Mouse (Mus musculus): ENCODE data around the gene Prep.
A peak's percentile ranks its signal among the peaks of the same experiment; 100 is the strongest.
"Not testable (repeated sequence)": the region's sequence is repeated elsewhere in the genome, so short reads cannot be mapped to it uniquely, and the experiment has no call there.

The Prep gene

GRCm38 (mm10) chr10:45075491-45076051 lies 8.6 kb downstream of the Prep start:
- no peak for DNase-seq (ENCODE audit: low read depth, low spot score)

- DNase-seq (ENCODE audit: low read depth, low spot score): no peak
These were observed 9.6 kb downstream of the Prep start for GRCm38 (mm10) chr10:45076585-45076984.

- no peak for DNase-seq (ENCODE audit: low read depth, low spot score)
These were observed 10.3 kb downstream of the Prep start for GRCm38 (mm10) chr10:45077353-45077752.

- DNase-seq (ENCODE audit: low read depth, low spot score): no peak
These were observed 12.8 kb downstream of the Prep start for GRCm38 (mm10) chr10:45079756-45080155.

- DNase-seq (ENCODE audit: low read depth, low spot score): no peak
These were observed 13.5 kb downstream of the Prep start for GRCm38 (mm10) chr10:45080490-45080889.

- DNase-seq (ENCODE audit: low read depth, low spot score): no peak
These were observed 15.7 kb downstream of the Prep start for GRCm38 (mm10) chr10:45082730-45083129.

- DNase-seq (ENCODE audit: low read depth, low spot score): not testable (repeated sequence)
These were observed 17.0 kb downstream of the Prep start for GRCm38 (mm10) chr10:45084002-45084401.

- no peak for DNase-seq (ENCODE audit: low read depth, low spot score)
These were observed 17.5 kb downstream of the Prep start for GRCm38 (mm10) chr10:45084471-45084870.

GRCm38 (mm10) chr10:45085315-45085714 lies 18.3 kb downstream of the Prep start:
- no peak for DNase-seq (ENCODE audit: low read depth, low spot score)

- peak; percentile 27 for DNase-seq (ENCODE audit: low read depth, low spot score)
These were observed 19.6 kb downstream of the Prep start for GRCm38 (mm10) chr10:45086637-45087036.

GRCm38 (mm10) chr10:45091462-45092079 lies 24.6 kb downstream of the Prep start:
- no peak for DNase-seq (ENCODE audit: low read depth, low spot score)

- DNase-seq (ENCODE audit: low read depth, low spot score): no peak
These were observed 25.4 kb downstream of the Prep start for GRCm38 (mm10) chr10:45092080-45093056.

- DNase-seq (ENCODE audit: low read depth, low spot score): peak; percentile 27
These were observed 31.7 kb downstream of the Prep start for GRCm38 (mm10) chr10:45098751-45099150.

- no peak for DNase-seq (ENCODE audit: low read depth, low spot score)
These were observed 33.5 kb downstream of the Prep start for GRCm38 (mm10) chr10:45100473-45100872.

GRCm38 (mm10) chr10:45103184-45103583 lies 36.2 kb downstream of the Prep start:
- DNase-seq (ENCODE audit: low read depth, low spot score): peak; percentile 4

GRCm38 (mm10) chr10:45104098-45104497 lies 37.1 kb downstream of the Prep start:
- DNase-seq (ENCODE audit: low read depth, low spot score): no peak

GRCm38 (mm10) chr10:45104535-45105079 lies 37.6 kb downstream of the Prep start:
- DNase-seq (ENCODE audit: low read depth, low spot score): peak; percentile 10

- no peak for DNase-seq (ENCODE audit: low read depth, low spot score)
These were observed 39.5 kb downstream of the Prep start for GRCm38 (mm10) chr10:45106541-45106940.

GRCm38 (mm10) chr10:45107313-45107712 lies 40.3 kb downstream of the Prep start:
- no peak for DNase-seq (ENCODE audit: low read depth, low spot score)

GRCm38 (mm10) chr10:45109041-45109440 lies 42.0 kb downstream of the Prep start:
- no peak for DNase-seq (ENCODE audit: low read depth, low spot score)

GRCm38 (mm10) chr10:45109974-45110373 lies 43.0 kb downstream of the Prep start:
- no peak for DNase-seq (ENCODE audit: low read depth, low spot score)

- no peak for DNase-seq (ENCODE audit: low read depth, low spot score)
These were observed 45.9 kb downstream of the Prep start for GRCm38 (mm10) chr10:45112927-45113326.

All from CD4-positive, CD25-positive, alpha-beta regulatory T cell, adult 2 months (primary cell).